Mouse (Mus musculus): ENCODE measurements around the gene Neu2.

GRCm38 (mm10) chr1:87467469-87467868 lies 42.2 kb upstream of the Neu2 start:
- TF ChIP-seq POLR2A (IDR thresholded peaks at IDR 0.05; ENCODE audit: extremely low read depth, insufficient read depth, low read length) (no peak), CTCF (IDR thresholded peaks at IDR 0.05; ENCODE audit: extremely low read depth, insufficient read depth, low read length) (no peak)
